Mouse (Mus musculus) liver, embryonic 12.5 days (tissue): Measurements from ENCODE around the gene Tnni2. TPM values are rescaled to one million over a fixed set of nuclear protein-coding genes. Genes with fewer than 3 reads are reported as not detected.

Experiments used
- ATAC-seq: fragments of 200-750 bp; cut with Nextera tagmentation; 2 replicates; pipeline ENCODE4 v1.8.0; 2017; ENCODE audit warnings: moderate number of reproducible peaks, mild to moderate bottlenecking, moderate library complexity
- H3K27ac ChIP-seq: fragments of 300-500 bp; sonication (generic); 2 replicates; pipeline ENCODE4 v1.5.1; 2016; ENCODE audit warnings: mild to moderate bottlenecking
- H3K27me3 ChIP-seq: fragments of 300-500 bp; sonication (generic); replicated peaks from 2 replicates; pipeline ENCODE4 v1.6.1; 2016; ENCODE audit warnings: mild to moderate bottlenecking, moderate library complexity
- H3K36me3 ChIP-seq: fragments of 300-500 bp; sonication (generic); 2 replicates; pipeline ENCODE4 v1.6.1; 2016; ENCODE audit warnings: mild to moderate bottlenecking, moderate library complexity
- H3K4me1 ChIP-seq: fragments of 300-500 bp; sonication (generic); 2 replicates; pipeline ENCODE4 v1.6.1; 2016
- H3K4me2 ChIP-seq: fragments of 300-500 bp; sonication (generic); 2 replicates; pipeline ENCODE4 v1.6.1; 2016; ENCODE audit warnings: mild to moderate bottlenecking, moderate library complexity
- H3K4me3 ChIP-seq: fragments of 300-500 bp; sonication (generic); 2 replicates; pipeline ENCODE4 v1.5.1; 2016; ENCODE audit warnings: mild to moderate bottlenecking, moderate library complexity
- H3K9ac ChIP-seq: fragments of 300-500 bp; sonication (generic); 2 replicates; pipeline ENCODE4 v1.6.1; 2016; ENCODE audit warnings: mild to moderate bottlenecking, moderate library complexity
- H3K9me3 ChIP-seq: fragments of 300-500 bp; sonication (generic); replicated peaks from 2 replicates; pipeline ENCODE4 v1.6.1; 2016; ENCODE audit warnings: mild to moderate bottlenecking, moderate library complexity
- WGBS: fragments of 180-500 bp; shearing (Covaris S2); methylation state at CpG from one replicate; pipeline ENCODE4 v1.1.7; 2016; ENCODE audit not compliant: insufficient replicate concordance; 5-methylcytosine and 5-hydroxymethylcytosine counted together
- polyA plus RNA-seq: library from polyadenylated mRNA; unstranded; fragments of >200 nt; fragmentation: Nextera tagmentation; extraction: Ambion mirVana; gene quantifications from 2 replicates; pipeline ENCODE4 v1.2.1, GENCODE M21; 2016

The Tnni2 gene
- polyA plus RNA-seq, 1 experiment from 2014 or later, result 2.4 TPM

GRCm38 (mm10) chr7:142462190-142462589 lies 20.6 kb downstream of the Tnni2 start:
- Histone ChIP-seq H3K4me2 (peak overlapping the region; percentile 22; the same call in 1 of the 2 replicates), H3K4me1 (peaks cover 12% of the 10 kb centered on the region), H3K27me3 (peaks cover 15% of the 10 kb centered on the region; the same call in 1 of the 2 replicates), H3K4me3 (no peak overlapping the region), H3K9me3 (no peaks in the 10 kb centered on the region), H3K9ac (no peak overlapping the region), H3K27ac (no peak overlapping the region), H3K36me3 (no peaks in the 10 kb centered on the region)
- 74% methylated on average over 6 of the region's 6 CpGs for WGBS
- ATAC-seq, result no peak

- H3K36me3 ChIP-seq, result no peaks in the 10 kb centered on the region
- H3K4me1 ChIP-seq, result peaks cover 12% of the 10 kb centered on the region
- H3K4me3 ChIP-seq, result no peak overlapping the region
- peaks cover 15% of the 10 kb centered on the region; the same call in 1 of the 2 replicates for H3K27me3 ChIP-seq
- peak overlapping the region; percentile 22; the same call in 1 of the 2 replicates for H3K4me2 ChIP-seq
- no peak overlapping the region for H3K27ac ChIP-seq
- H3K9ac ChIP-seq, result no peak overlapping the region
- no peaks in the 10 kb centered on the region for H3K9me3 ChIP-seq
- no peak for ATAC-seq
- WGBS, result 42% methylated on average over 4 of the region's 4 CpGs
Measured at GRCm38 (mm10) chr7:142462594-142463078, 21.0 kb downstream of the Tnni2 start.

GRCm38 (mm10) chr7:142470171-142470691 lies 28.6 kb downstream of the Tnni2 start:
- Histone ChIP-seq H3K9me3 (no peaks in the 10 kb centered on the region), H3K4me2 (no peak overlapping the region), H3K27ac (no peak overlapping the region; the same call in 1 of the 2 replicates), H3K4me3 (no peak overlapping the region), H3K36me3 (no peaks in the 10 kb centered on the region), H3K9ac (no peak overlapping the region), H3K27me3 (0 out of 2 replicates have a peak, but pooled peaks cover under 1% of the 10 kb centered on the region), H3K4me1 (peaks cover 11% of the 10 kb centered on the region; the same call in 1 of the 2 replicates)
- 42% methylated on average over 7 of the region's 7 CpGs for WGBS
- ATAC-seq, result no peak

- Histone ChIP-seq H3K4me3 (no peak overlapping the region), H3K4me1 (peaks cover 11% of the 10 kb centered on the region; the same call in 1 of the 2 replicates), H3K9me3 (no peaks in the 10 kb centered on the region), H3K36me3 (no peaks in the 10 kb centered on the region), H3K27me3 (0 out of 2 replicates have a peak, but pooled peaks cover 8% of the 10 kb centered on the region), H3K9ac (no peak overlapping the region), H3K27ac (no peak overlapping the region), H3K4me2 (no peak overlapping the region)
- 20% methylated on average over 4 of the region's 4 CpGs for WGBS
- ATAC-seq, result no peak; the same call in 1 of the 2 replicates
Measured at GRCm38 (mm10) chr7:142470808-142471413, 29.3 kb downstream of the Tnni2 start.

- H3K9me3 ChIP-seq, result no peaks in the 10 kb centered on the region
- peaks cover 11% of the 10 kb centered on the region; the same call in 1 of the 2 replicates for H3K4me1 ChIP-seq
- H3K27ac ChIP-seq, result peak overlapping the region; percentile 2
- WGBS, result 43% methylated on average over 6 of the region's 6 CpGs
- H3K36me3 ChIP-seq, result no peaks in the 10 kb centered on the region
- H3K4me2 ChIP-seq, result no peak overlapping the region
- H3K27me3 ChIP-seq, result 0 out of 2 replicates have a peak, but pooled peaks cover 11% of the 10 kb centered on the region
- H3K4me3 ChIP-seq, result no peak overlapping the region
- ATAC-seq, result no peak
- H3K9ac ChIP-seq, result no peak overlapping the region; the same call in 1 of the 2 replicates
Measured at GRCm38 (mm10) chr7:142471414-142471861, 29.8 kb downstream of the Tnni2 start.

GRCm38 (mm10) chr7:142471884-142472570 lies 30.4 kb downstream of the Tnni2 start:
- H3K4me1 ChIP-seq, result peaks cover 11% of the 10 kb centered on the region; the same call in 1 of the 2 replicates
- no peak for ATAC-seq
- H3K4me2 ChIP-seq, result no peak overlapping the region
- H3K9me3 ChIP-seq, result no peaks in the 10 kb centered on the region
- no peak overlapping the region; the same call in 1 of the 2 replicates for H3K9ac ChIP-seq
- no peaks in the 10 kb centered on the region for H3K36me3 ChIP-seq
- 55% methylated on average over 15 of the region's 15 CpGs for WGBS
- H3K27ac ChIP-seq, result peak overlapping the region; percentile 2
- H3K4me3 ChIP-seq, result no peak overlapping the region
- H3K27me3 ChIP-seq, result 0 out of 2 replicates have a peak, but pooled peaks cover 11% of the 10 kb centered on the region

- H3K4me2 ChIP-seq, result no peak overlapping the region
- WGBS, result 58% methylated on average over 4 of the region's 4 CpGs
- no peak for ATAC-seq
- no peak overlapping the region for H3K27ac ChIP-seq
- 0 out of 2 replicates have a peak, but pooled peaks cover 11% of the 10 kb centered on the region for H3K27me3 ChIP-seq
- no peak overlapping the region for H3K9ac ChIP-seq
- no peaks in the 10 kb centered on the region for H3K9me3 ChIP-seq
- H3K4me1 ChIP-seq, result peaks cover 11% of the 10 kb centered on the region; the same call in 1 of the 2 replicates
- H3K36me3 ChIP-seq, result no peaks in the 10 kb centered on the region
- H3K4me3 ChIP-seq, result no peak overlapping the region
Measured at GRCm38 (mm10) chr7:142472936-142473335, 31.3 kb downstream of the Tnni2 start.

GRCm38 (mm10) chr7:142473476-142473875 lies 31.9 kb downstream of the Tnni2 start:
- Histone ChIP-seq H3K9me3 (no peaks in the 10 kb centered on the region), H3K9ac (no peak overlapping the region), H3K4me1 (peaks cover 11% of the 10 kb centered on the region; the same call in 1 of the 2 replicates), H3K36me3 (no peaks in the 10 kb centered on the region), H3K4me2 (no peak overlapping the region), H3K27me3 (0 out of 2 replicates have a peak, but pooled peaks cover 11% of the 10 kb centered on the region), H3K27ac (no peak overlapping the region), H3K4me3 (no peak overlapping the region)
- ATAC-seq, result no peak
- WGBS, result 62% methylated on average over 2 of the region's 2 CpGs

- H3K27ac ChIP-seq, result no peak overlapping the region
- 70% methylated on average over 14 of the region's 14 CpGs for WGBS
- H3K4me2 ChIP-seq, result no peak overlapping the region
Measured at GRCm38 (mm10) chr7:142474799-142475198, 33.2 kb downstream of the Tnni2 start.

GRCm38 (mm10) chr7:142475641-142476040 lies 34.0 kb downstream of the Tnni2 start:
- peaks cover 5% of the 10 kb centered on the region; the same call in 1 of the 2 replicates for H3K4me1 ChIP-seq
- ATAC-seq, result no peak
- no peak overlapping the region for H3K27ac ChIP-seq
- 51% methylated on average over 7 of the region's 7 CpGs for WGBS
- 0 out of 2 replicates have a peak, but pooled peaks cover 11% of the 10 kb centered on the region for H3K27me3 ChIP-seq
- no peak overlapping the region for H3K9ac ChIP-seq
- H3K36me3 ChIP-seq, result no peaks in the 10 kb centered on the region
- no peaks in the 10 kb centered on the region for H3K9me3 ChIP-seq
- H3K4me3 ChIP-seq, result no peak overlapping the region
- no peak overlapping the region for H3K4me2 ChIP-seq

More at GRCm38 (mm10) chr7:142474799-142475198, 33.2 kb downstream of the Tnni2 start:
- H3K4me3 ChIP-seq, result no peak overlapping the region
- H3K36me3 ChIP-seq, result no peaks in the 10 kb centered on the region
- H3K9ac ChIP-seq, result no peak overlapping the region
- no peak for ATAC-seq
- H3K27me3 ChIP-seq, result 0 out of 2 replicates have a peak, but pooled peaks cover 11% of the 10 kb centered on the region
- H3K9me3 ChIP-seq, result no peaks in the 10 kb centered on the region
- peaks cover 11% of the 10 kb centered on the region; the same call in 1 of the 2 replicates for H3K4me1 ChIP-seq

GRCm38 (mm10) chr7:142476271-142476670 lies 34.7 kb downstream of the Tnni2 start:
- no peaks in the 10 kb centered on the region for H3K36me3 ChIP-seq
- H3K4me2 ChIP-seq, result no peak overlapping the region
- ATAC-seq, result no peak

More at GRCm38 (mm10) chr7:142476271-142476670, 34.7 kb downstream of the Tnni2 start:
- no peak overlapping the region for H3K27ac ChIP-seq
- H3K4me1 ChIP-seq, result peaks cover 4% of the 10 kb centered on the region
- H3K4me3 ChIP-seq, result no peak overlapping the region
- no peak overlapping the region for H3K9ac ChIP-seq
- WGBS, result 65% methylated on average over 5 of the region's 5 CpGs
- H3K27me3 ChIP-seq, result 0 out of 2 replicates have a peak, but pooled peaks cover 14% of the 10 kb centered on the region
- H3K9me3 ChIP-seq, result no peaks in the 10 kb centered on the region
